8 mouse cellular contexts compared by ENCODE assay signal in the genomic region with DNA sequence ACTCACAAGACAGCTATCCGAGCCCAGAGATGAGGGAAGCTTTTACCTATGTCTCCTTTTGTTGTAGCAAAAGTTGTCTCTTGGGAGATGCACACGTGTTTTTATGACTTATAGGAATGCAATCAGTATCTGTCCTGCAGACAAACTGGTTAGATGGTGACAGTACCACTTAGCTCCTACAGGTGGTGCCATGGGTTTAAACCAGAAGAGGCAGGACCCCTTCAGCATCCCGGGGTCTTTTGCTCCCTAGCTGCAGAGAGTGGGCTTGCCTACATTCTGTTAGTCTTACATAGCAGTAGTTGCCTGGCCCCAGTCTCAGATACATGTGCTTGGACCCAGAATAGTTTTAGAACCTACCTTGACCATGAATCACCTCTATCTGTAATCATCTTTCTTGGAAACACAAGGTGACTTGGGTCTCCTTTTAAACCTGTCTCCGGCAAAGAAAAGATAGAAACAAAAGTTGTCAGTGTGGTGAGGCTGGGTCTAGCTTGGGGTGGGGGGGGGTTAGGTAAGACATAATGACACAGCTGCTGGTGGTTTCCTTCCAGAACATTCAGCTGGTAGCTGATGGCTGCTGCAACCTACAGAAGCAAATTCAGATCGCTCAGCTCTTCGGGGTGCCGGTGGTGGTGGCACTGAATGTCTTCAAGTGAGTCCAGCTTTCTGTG.
DNase-seq lines count a peak whose midpoint lies in the region; ATAC-seq and TF ChIP-seq lines count a peak whose summit lies in the region.

No protein-coding gene starts in this region.

- H3K27me3 ChIP-seq in intestine, postnatal 0 days (replicated peaks; ENCODE audit: control insufficient read depth, insufficient read depth, low read length) = no peaks in the 10 kb centered on the region
- H3K27me3 ChIP-seq in intestine, embryonic 16.5 days (replicated peaks; ENCODE audit: control insufficient read depth, insufficient read depth, low read length) = no peaks in the 10 kb centered on the region
- H3K27me3 ChIP-seq in hindbrain, postnatal 0 days (ENCODE audit: insufficient read depth, low read length) = no peaks in the 10 kb centered on the region
- H3K27me3 ChIP-seq in stomach, postnatal 0 days (ENCODE audit: control insufficient read depth, insufficient read depth, low read length) = no peaks in the 10 kb centered on the region

- no peak for ATAC-seq in intestine, postnatal 0 days
- no peak for ATAC-seq in intestine, embryonic 16.5 days
- peak; percentile 11 for ATAC-seq in CD4-positive, CD25-positive, alpha-beta regulatory T cell, adult 4 months
- ATAC-seq in hindbrain, postnatal 0 days = peak; percentile 43; the same call in 1 of the 2 replicates
- ATAC-seq in stomach, postnatal 0 days (ENCODE audit: low FRiP score, low TSS enrichment) = no peak

- no peak overlapping the region for H3K9ac ChIP-seq in intestine, postnatal 0 days (ENCODE audit: low read depth, low read length)
- H3K9ac ChIP-seq in intestine, embryonic 16.5 days (ENCODE audit: low read depth, low read length) = no peak overlapping the region
- no peak overlapping the region for H3K9ac ChIP-seq in hindbrain, postnatal 0 days (replicated peaks; ENCODE audit: low read length)
- no peak overlapping the region for H3K9ac ChIP-seq in stomach, postnatal 0 days (ENCODE audit: low read length)

- H3K27ac ChIP-seq in intestine, postnatal 0 days (ENCODE audit: low read depth, low read length) = no peak overlapping the region
- no peak overlapping the region for H3K27ac ChIP-seq in intestine, embryonic 16.5 days (ENCODE audit: low read length)
- H3K27ac ChIP-seq in bone marrow macrophage, adult 2 months (ENCODE audit: insufficient read depth, low read depth, low read length) = no peak overlapping the region
- no peak overlapping the region for H3K27ac ChIP-seq in hindbrain, postnatal 0 days
- no peak overlapping the region for H3K27ac ChIP-seq in stomach, postnatal 0 days (replicated peaks)

- H3K4me2 ChIP-seq in intestine, postnatal 0 days (replicated peaks; ENCODE audit: low read depth) = no peak overlapping the region
- H3K4me2 ChIP-seq in intestine, embryonic 16.5 days (ENCODE audit: low read depth, low read length) = no peak overlapping the region
- H3K4me2 ChIP-seq in hindbrain, postnatal 0 days (ENCODE audit: low read depth, low read length) = no peak overlapping the region
- H3K4me2 ChIP-seq in stomach, postnatal 0 days (replicated peaks; ENCODE audit: low read depth) = no peak overlapping the region

- H3K4me1 ChIP-seq in intestine, postnatal 0 days (replicated peaks; ENCODE audit: control insufficient read depth, insufficient read depth, low read length) = no peaks in the 10 kb centered on the region
- peaks cover 6% of the 10 kb centered on the region; the same call in 1 of the 2 replicates for H3K4me1 ChIP-seq in intestine, embryonic 16.5 days (ENCODE audit: control insufficient read depth, insufficient read depth, low read length)
- H3K4me1 ChIP-seq in bone marrow macrophage, adult 2 months (ENCODE audit: control insufficient read depth, insufficient read depth, low read length) = no peaks in the 10 kb centered on the region
- H3K4me1 ChIP-seq in hindbrain, postnatal 0 days (ENCODE audit: insufficient read depth, low read length) = no peaks in the 10 kb centered on the region
- H3K4me1 ChIP-seq in stomach, postnatal 0 days (replicated peaks; ENCODE audit: control insufficient read depth, insufficient read depth) = no peaks in the 10 kb centered on the region

- peak; percentile 76 for TF ChIP-seq CTCF in intestine, postnatal 0 days (IDR thresholded peaks at IDR 0.05; ENCODE audit: low read depth)
- peak; percentile 39; the same call in 1 of the 2 replicates for TF ChIP-seq CTCF in bone marrow macrophage, adult 2 months (IDR thresholded peaks at IDR 0.05; ENCODE audit: low read depth, low read length)
- peak; percentile 78 for TF ChIP-seq CTCF in hindbrain, postnatal 0 days (IDR thresholded peaks at IDR 0.05; ENCODE audit: low read depth)
- TF ChIP-seq CTCF in stomach, postnatal 0 days (IDR thresholded peaks at IDR 0.05; ENCODE audit: low read depth) = peak; percentile 78

- no peak overlapping the region for H3K4me3 ChIP-seq in intestine, postnatal 0 days (ENCODE audit: low read depth, low read length)
- no peak overlapping the region for H3K4me3 ChIP-seq in intestine, embryonic 16.5 days (ENCODE audit: low read length)
- no peak overlapping the region for H3K4me3 ChIP-seq in bone marrow macrophage, adult 2 months (ENCODE audit: insufficient read depth, low read length)
- no peak overlapping the region for H3K4me3 ChIP-seq in hindbrain, postnatal 0 days (ENCODE audit: low read length)
- no peak overlapping the region for H3K4me3 ChIP-seq in stomach, postnatal 0 days (ENCODE audit: low read depth, low read length)

- no peaks in the 10 kb centered on the region for H3K9me3 ChIP-seq in intestine, postnatal 0 days (ENCODE audit: control insufficient read depth)
- H3K9me3 ChIP-seq in intestine, embryonic 16.5 days (ENCODE audit: control insufficient read depth, low read length) = no peaks in the 10 kb centered on the region
- no peaks in the 10 kb centered on the region for H3K9me3 ChIP-seq in hindbrain, postnatal 0 days (ENCODE audit: low read length)
- H3K9me3 ChIP-seq in stomach, postnatal 0 days (ENCODE audit: control insufficient read depth, low read length) = no peaks in the 10 kb centered on the region

- 73% methylated on average over 7 of the region's 7 CpGs for WGBS in intestine, postnatal 0 days
- 70% methylated on average over 7 of the region's 7 CpGs for WGBS in intestine, embryonic 16.5 days
- WGBS in hindbrain, postnatal 0 days = 70% methylated on average over 7 of the region's 7 CpGs
- WGBS in stomach, postnatal 0 days = 68% methylated on average over 7 of the region's 7 CpGs

- no peak for TF ChIP-seq EP300 in stomach, postnatal 0 days (optimal IDR thresholded peaks at IDR 0.05)

- TF ChIP-seq POLR2A in bone marrow macrophage, adult 2 months (IDR thresholded peaks at IDR 0.05; ENCODE audit: borderline replicate concordance, low read depth, low read length) = no peak

- peaks cover 10% of the 10 kb centered on the region; the same call in 1 of the 2 replicates for H3K36me3 ChIP-seq in intestine, postnatal 0 days (ENCODE audit: control insufficient read depth, insufficient read depth)
- peaks cover 2% of the 10 kb centered on the region; the same call in 1 of the 2 replicates for H3K36me3 ChIP-seq in intestine, embryonic 16.5 days (ENCODE audit: control insufficient read depth, insufficient read depth, low read length)
- no peaks in the 10 kb centered on the region; the same call in 1 of the 2 replicates for H3K36me3 ChIP-seq in hindbrain, postnatal 0 days (ENCODE audit: insufficient read depth, low read length)
- no peaks in the 10 kb centered on the region for H3K36me3 ChIP-seq in stomach, postnatal 0 days (ENCODE audit: control insufficient read depth, insufficient read depth, low read length)

- peak; percentile 64 for DNase-seq in hindbrain, postnatal 0 days (ENCODE audit: low spot score)
- DNase-seq in stomach, postnatal 0 days (ENCODE audit: low spot score) = no peak
- no peak for DNase-seq in urinary bladder, postnatal 10 days (ENCODE audit: low spot score)
- no peak for DNase-seq in spleen, postnatal 36 days (ENCODE audit: low spot score in 2 of 2)

Comparison
In these comparisons a context has a peak if more than half of its experiments do, and no peak if none do; other contexts are left out.
1. ATAC-seq: peak in CD4-positive, CD25-positive, alpha-beta regulatory T cell, adult 4 months (single experiment) and hindbrain, postnatal 0 days (single experiment); none in intestine, postnatal 0 days (single experiment), intestine, embryonic 16.5 days (single experiment) and stomach, postnatal 0 days (single experiment).
2. Peak in every context shown above with its lines, with median percentiles within 50 percentile points of each other: CTCF ChIP-seq.